Mouse (Mus musculus) stomach, postnatal 0 days (tissue): ENCODE measurements at regions not wholly inside any gene's neighbourhood (a gene's known extent, or its start where the extent isn't known, plus 50 kb on each side); places are given as distances from the start of the nearest gene placed in this dataset.

Source experiments
- CTCF ChIP-seq: IDR thresholded peaks from 2 replicates; pipeline ENCODE4 v1.5.1; 2016; ENCODE audit warnings: antibody characterized with exemption, low read depth, mild to moderate bottlenecking, moderate library complexity
- EP300 ChIP-seq: optimal IDR thresholded peaks from 2 replicates; pipeline ENCODE3; 2016; ENCODE audit warnings: antibody characterized with exemption

- TF ChIP-seq CTCF (no peak), EP300 (no peak)
Observed at GRCm38 (mm10) chr14:71251116-71251515, 651.5 kb upstream of the Fam160b2 start.
